Mouse (Mus musculus): Measurements from ENCODE around the gene Ada.

Ada gene

GRCm38 (mm10) chr2:163749647-163750611, at the start of gene Ada:
Gene Ada (minus strand): TSS chr2:163750239.
- peak; percentile 67 for DNase-seq (ENCODE audit: low spot score)

GRCm38 (mm10) chr2:163798411-163798810, 48.4 kb upstream of the Ada start:
- no peak for DNase-seq (ENCODE audit: low spot score)

- DNase-seq (ENCODE audit: low spot score): peak; percentile 89
These were observed 38.4 kb upstream of the Ada start for GRCm38 (mm10) chr2:163788484-163788883.

DNA sequence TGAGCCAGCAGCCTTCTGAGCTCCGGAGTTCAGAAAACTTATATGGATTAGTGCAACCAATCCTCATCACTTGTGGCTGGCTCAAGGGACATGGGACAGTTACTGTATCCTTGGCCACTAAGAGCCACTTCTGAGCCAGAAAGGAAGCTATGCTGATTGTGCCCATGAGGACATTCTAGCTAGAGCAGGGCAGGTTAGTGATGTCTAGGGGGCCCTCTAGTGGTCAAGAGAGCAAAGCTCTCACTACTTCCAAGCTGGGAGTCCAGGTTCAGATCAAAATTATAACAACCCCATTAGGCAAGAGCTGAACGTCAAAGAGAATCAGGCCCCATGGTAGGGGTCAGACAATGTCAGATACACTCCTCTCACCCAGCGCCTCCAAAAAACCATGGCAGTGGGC, 37.7 kb upstream of the Ada start:
- peak; percentile 85 for DNase-seq (ENCODE audit: low spot score)

GRCm38 (mm10) chr2:163787086-163787485, 37.0 kb upstream of the Ada start:
- peak; percentile 69 for DNase-seq (ENCODE audit: low spot score)

GRCm38 (mm10) chr2:163783901-163784300, 33.9 kb upstream of the Ada start:
- DNase-seq (ENCODE audit: low spot score): no peak

DNA sequence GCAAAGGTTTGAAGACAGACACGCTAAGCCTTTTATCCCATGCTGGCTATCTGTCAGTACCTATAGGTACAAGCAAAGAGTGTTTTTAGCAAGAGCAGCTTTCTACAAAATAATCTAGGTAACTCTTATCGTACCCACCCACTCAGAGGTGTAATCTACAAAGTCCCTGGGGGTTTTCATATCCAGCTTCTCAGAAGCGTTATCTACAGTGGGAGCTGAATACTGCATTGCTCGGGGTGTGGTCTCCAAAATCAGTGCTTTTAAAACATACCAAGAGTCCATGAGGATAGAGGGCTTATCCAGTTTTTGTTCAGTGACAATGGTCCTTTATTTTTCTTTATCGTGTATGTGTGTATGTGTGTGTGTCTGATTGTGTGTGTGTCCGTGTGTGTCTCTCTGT, 33.3 kb upstream of the Ada start:
- DNase-seq (ENCODE audit: low spot score): no peak

- no peak for DNase-seq (ENCODE audit: low spot score)
These were observed 28.9 kb upstream of the Ada start for GRCm38 (mm10) chr2:163778896-163779295.

DNA sequence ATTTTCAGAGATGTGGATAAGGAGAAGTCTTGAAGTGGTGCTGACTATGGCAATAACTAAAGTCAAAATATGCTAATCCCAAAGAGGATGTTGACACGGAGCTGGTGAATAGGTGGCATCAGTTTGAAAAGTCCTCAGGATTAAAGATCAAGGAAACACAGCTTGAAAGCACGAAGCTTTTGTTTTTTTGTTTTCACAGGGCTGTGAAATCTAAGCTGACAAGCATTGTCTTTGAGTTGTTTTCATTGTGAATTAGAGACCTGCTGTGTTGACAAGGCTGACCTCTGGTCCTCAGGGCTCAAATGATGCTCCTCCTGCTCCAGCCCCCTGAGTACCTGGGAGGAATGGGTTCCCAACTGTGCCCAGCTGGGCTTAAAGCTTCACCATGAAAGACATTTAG, 27.0 kb upstream of the Ada start:
- DNase-seq (ENCODE audit: low spot score): no peak

GRCm38 (mm10) chr2:163776661-163777060, 26.6 kb upstream of the Ada start:
- no peak for DNase-seq (ENCODE audit: low spot score)

DNA sequence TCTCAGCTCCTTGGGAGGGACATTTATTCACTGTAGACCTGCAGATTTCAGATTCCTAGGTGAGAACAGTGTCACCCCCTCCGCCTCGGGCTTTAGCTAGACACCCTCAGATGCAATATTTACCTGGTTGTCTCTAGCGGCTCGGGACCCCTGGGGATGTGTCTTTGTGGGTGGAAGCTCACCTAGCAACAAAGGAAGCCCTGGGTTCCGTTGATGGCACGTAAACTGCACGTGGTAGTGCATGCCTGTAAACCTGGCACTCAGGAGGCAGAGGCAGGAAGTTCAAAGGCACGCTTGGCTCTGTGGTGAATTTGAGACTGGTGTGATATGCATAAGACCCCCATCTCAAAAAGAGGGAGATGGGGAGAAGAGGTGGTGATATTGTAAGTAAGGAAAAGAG, 20.7 kb upstream of the Ada start:
- DNase-seq (ENCODE audit: low spot score): no peak

- no peak for DNase-seq (ENCODE audit: low spot score)
These were observed 16.9 kb upstream of the Ada start for GRCm38 (mm10) chr2:163766890-163767289.

GRCm38 (mm10) chr2:163766261-163766660, 16.2 kb upstream of the Ada start:
- DNase-seq (ENCODE audit: low spot score): no peak

DNA sequence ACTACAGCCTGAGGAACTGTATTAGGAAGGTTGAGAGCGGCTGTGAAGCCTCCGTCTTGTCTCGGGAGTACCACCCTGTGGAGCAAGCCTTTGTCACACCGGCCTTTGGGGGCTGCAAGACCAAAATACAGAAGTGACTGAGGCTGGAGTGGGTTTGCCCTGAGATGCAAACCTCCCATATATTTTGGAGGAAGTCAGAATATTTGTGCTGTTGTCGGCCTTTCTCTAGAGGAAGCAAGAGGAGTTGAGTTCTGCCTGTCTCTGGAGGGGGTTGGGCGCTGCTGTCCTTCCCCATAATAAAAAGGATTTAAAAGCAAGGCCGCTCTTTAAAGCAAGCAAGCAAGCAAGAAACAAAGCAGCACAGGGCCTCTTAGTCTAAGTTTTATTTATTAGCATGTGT, 11.4 kb upstream of the Ada start:
- DNase-seq (ENCODE audit: low spot score): no peak

DNA sequence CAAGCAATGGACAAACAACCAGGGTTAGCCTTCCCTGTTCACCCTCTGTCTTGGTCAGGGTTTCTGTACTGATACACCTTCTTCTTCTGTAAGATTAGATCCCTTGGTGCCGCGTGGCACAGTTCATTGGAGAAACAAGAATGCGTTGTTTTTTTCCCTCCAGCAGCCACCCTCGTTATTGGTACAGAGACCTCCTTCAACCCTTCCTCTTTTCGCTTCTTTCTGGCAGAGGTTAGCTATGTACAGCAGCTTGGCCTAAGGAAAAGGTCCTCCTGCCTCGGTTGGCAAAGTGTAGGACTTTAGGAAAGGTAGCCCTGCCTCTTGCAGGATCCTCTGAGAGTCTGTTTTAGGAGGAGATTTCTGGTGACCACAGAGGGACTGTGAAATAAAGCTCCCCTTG, 10.6 kb upstream of the Ada start:
- DNase-seq (ENCODE audit: low spot score): no peak

DNA sequence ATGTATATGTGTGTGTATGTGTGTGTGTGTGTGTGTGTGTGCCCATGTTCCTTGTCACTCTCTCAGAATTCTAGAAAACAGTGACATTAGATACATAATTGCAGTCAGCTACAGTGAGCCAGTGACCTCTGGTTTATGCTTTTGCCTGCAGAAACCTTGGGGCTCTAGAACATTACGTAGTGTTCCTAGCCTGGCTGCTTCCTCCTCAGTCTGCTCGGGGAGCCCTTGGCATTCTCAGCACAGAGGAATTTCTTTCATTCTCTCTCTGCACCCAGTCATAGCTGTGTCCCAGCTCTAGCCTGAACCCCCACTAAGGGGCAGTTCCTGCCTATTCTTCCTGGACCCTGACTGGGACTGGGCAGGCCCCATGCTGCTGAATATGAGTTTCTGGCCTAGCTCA, 8.1 kb upstream of the Ada start:
- no peak for DNase-seq (ENCODE audit: low spot score)

DNA sequence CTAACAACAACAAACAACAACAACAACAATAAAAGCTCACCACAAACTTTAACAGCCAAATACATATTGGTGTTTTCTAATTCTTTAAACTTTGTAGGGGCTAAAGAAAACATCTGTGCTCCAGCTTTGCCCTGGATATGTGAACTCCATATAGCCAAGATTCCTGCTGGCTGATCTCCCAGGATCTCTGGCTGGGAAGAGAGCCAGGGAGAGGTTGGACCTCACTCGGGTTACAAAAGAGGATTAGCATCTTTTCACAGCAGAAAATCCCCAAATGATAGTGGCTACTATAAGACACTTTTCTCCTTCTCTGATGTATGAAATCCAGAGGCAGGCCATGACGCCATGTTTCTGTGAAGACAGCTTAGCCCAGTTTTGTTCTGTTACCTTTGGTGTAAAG, 6.7 kb upstream of the Ada start:
- peak; percentile 46 for DNase-seq (ENCODE audit: low spot score)

- no peak for DNase-seq (ENCODE audit: low spot score)
These were observed 4.2 kb upstream of the Ada start for GRCm38 (mm10) chr2:163754228-163754627.

GRCm38 (mm10) chr2:163744801-163745570, 5.1 kb downstream of the Ada start:
- DNase-seq (ENCODE audit: low spot score): no peak

DNA sequence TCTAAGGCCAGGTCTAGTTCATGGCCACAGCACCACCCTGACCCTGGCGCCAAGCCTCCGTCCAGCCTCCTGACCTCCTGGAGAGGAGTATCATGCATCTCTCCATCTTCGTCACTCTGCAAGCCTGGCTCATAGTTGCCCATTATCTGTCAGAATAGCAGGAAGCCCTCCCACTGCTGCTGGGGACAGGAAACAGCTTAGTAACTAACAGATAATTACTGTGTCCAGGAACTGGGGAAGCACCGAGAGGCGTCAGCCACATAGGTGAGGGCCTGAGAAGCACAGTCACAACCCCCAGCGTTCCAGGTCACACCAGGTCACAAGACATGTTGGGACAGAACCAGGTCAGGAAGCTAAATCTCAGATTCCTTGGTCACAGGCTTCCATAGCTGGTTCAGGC, 6.7 kb downstream of the Ada start:
- DNase-seq (ENCODE audit: low spot score): no peak

- no peak for DNase-seq (ENCODE audit: low spot score)
These were observed 7.4 kb downstream of the Ada start for GRCm38 (mm10) chr2:163742656-163743055.

DNA sequence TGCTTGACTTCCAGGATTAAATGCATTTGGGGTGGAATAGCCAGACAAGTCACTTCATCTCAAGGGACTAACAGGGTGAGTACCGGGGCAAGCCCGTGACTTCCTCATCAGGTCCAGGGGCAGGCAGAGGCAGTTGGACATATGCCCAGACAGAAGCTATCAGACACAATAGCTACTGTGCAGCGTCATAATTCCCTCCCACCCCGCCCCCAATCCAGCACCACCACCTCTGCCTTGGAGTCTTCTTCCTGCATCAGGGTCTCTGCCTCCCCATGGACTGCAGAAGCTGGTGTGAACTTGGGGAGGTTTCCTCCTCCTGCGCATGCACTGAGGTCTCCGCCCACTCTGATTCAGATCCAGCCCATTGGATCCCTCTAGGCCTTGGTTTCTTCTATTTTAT, 14.1 kb downstream of the Ada start:
- DNase-seq (ENCODE audit: low spot score): peak; percentile 79

GRCm38 (mm10) chr2:163735163-163735562, 14.9 kb downstream of the Ada start:
- no peak for DNase-seq (ENCODE audit: low spot score)

Data from MN1 (cell line).